Mouse (Mus musculus) liver, embryonic 11.5 days (tissue): ENCODE results near the gene Mfsd4b1. TPM values are rescaled to one million over a fixed set of nuclear protein-coding genes. Genes with fewer than 3 reads are reported as not detected.

ENCODE experiments used
- ATAC-seq: fragments of 200-750 bp; cut with Nextera tagmentation; replicated peaks from 2 replicates; pipeline ENCODE4 v1.8.0; 2017; ENCODE audit warnings: moderate number of reproducible peaks, mild to moderate bottlenecking, moderate TSS enrichment, moderate library complexity; ENCODE audit not compliant: low FRiP score
- DNase-seq: peaks from one replicate; pipeline ENCODE4 v3.0.0-alpha.2; 2017; ENCODE audit warnings: low spot score
- H3K27ac ChIP-seq: fragments of 300-500 bp; sonication (generic); 2 replicates; pipeline ENCODE4 v1.5.1; 2014; ENCODE audit warnings: mild to moderate bottlenecking, low read depth, low read length, control low read depth
- H3K27me3 ChIP-seq: fragments of 300-500 bp; sonication (generic); replicated peaks from 2 replicates; pipeline ENCODE4 v1.6.1; 2014; ENCODE audit warnings: low read length, mixed read lengths; ENCODE audit not compliant: control insufficient read depth, insufficient read depth
- H3K36me3 ChIP-seq: fragments of 300-500 bp; sonication (generic); 2 replicates; pipeline ENCODE4 v1.6.1; 2014; ENCODE audit warnings: mild to moderate bottlenecking, low read length, moderate library complexity, mixed read lengths; ENCODE audit not compliant: control insufficient read depth, insufficient read depth
- H3K4me1 ChIP-seq: fragments of 300-500 bp; sonication (generic); replicated peaks from 2 replicates; pipeline ENCODE4 v1.6.1; 2014; ENCODE audit warnings: low read length, mixed read lengths; ENCODE audit not compliant: control insufficient read depth, insufficient read depth
- H3K4me2 ChIP-seq: fragments of 300-500 bp; sonication (generic); 2 replicates; pipeline ENCODE4 v1.6.1; 2014; ENCODE audit warnings: mild to moderate bottlenecking, control low read depth, moderate library complexity
- H3K4me3 ChIP-seq: fragments of 300-500 bp; sonication (generic); 2 replicates; pipeline ENCODE4 v1.5.1; 2014; ENCODE audit warnings: low read depth, low read length, control low read depth
- H3K9ac ChIP-seq: fragments of 300-500 bp; sonication (generic); 2 replicates; pipeline ENCODE4 v1.6.1; 2014; ENCODE audit warnings: low read depth, low read length, control low read depth
- H3K9me3 ChIP-seq: fragments of 300-500 bp; sonication (generic); 2 replicates; pipeline ENCODE4 v1.6.1; 2016; ENCODE audit warnings: low read length, inconsistent platforms, mixed read lengths; ENCODE audit not compliant: control insufficient read depth
- WGBS: fragments of 180-500 bp; shearing (Covaris S2); extraction: QIAGEN DNeasy Blood & Tissue Kit; methylation state at CpG from one replicate; pipeline ENCODE4 v1.1.7; 2014; 5-methylcytosine and 5-hydroxymethylcytosine counted together
- polyA plus RNA-seq: library from polyadenylated mRNA; unstranded; fragments of >200 nt; fragmentation: Nextera tagmentation; extraction: Ambion mirVana; gene quantifications from 2 replicates; pipeline ENCODE4 v1.2.1, GENCODE M21; 2014

Gene Mfsd4b1
- polyA plus RNA-seq, 1 experiment from 2014 or later, result 0.34 TPM

DNA sequence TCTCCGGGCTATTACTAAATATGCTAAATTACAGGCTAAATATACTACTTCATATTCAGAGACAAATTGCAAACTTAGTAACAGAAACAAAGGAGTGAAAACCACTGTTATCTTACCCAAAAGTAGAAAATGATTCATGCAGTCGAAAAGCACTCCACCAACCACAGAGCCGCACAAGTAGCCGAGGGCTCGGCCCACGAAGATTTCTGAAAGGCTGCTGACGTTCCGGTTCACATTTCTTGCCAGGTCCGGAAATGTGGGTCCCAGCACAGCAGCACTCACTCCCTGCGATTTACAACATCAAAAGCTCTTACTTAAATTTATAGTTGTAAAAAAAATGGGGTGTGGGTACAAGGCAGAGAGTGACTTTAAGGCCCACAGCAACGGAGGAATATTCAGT lies 50.1 kb downstream of the Mfsd4b1 start:
- no peak for ATAC-seq
- 59% methylated on average over 11 of the region's 11 CpGs for WGBS

DNA sequence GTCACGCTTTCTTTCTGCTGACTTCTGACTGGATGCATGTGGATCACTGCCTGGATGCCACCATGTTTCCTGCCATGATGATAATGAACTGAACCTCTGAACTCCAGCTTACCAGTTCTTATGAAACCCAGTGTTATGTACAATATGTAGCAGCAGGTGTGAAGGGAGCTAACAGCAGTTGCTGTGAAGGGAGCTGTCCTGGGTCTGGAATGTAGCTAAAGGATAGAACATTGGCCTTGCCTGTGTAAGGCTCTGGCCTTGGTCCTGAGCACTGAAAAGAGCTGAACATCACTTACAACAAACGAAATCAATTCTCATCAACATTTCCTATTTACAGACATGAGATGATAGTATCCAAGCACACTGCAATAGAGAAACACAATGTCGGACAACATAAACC lies 57.6 kb downstream of the Mfsd4b1 start:
- no peaks in the 10 kb centered on the region for H3K4me1 ChIP-seq
- no peaks in the 10 kb centered on the region for H3K9me3 ChIP-seq
- DNase-seq (no peak), ATAC-seq (no peak)
- H3K9ac ChIP-seq, result no peak overlapping the region
- no peak overlapping the region for H3K4me3 ChIP-seq
- H3K27ac ChIP-seq, result no peak overlapping the region
- 71% methylated on average over 3 of the region's 3 CpGs for WGBS
- H3K4me2 ChIP-seq, result no peak overlapping the region
- H3K36me3 ChIP-seq, result no peaks in the 10 kb centered on the region
- no peaks in the 10 kb centered on the region for H3K27me3 ChIP-seq

More for the DNA sequence above, 50.1 kb downstream of the Mfsd4b1 start:
- H3K36me3 ChIP-seq, result no peaks in the 10 kb centered on the region
- DNase-seq, result no peak
- H3K4me2 ChIP-seq, result no peak overlapping the region
- H3K27me3 ChIP-seq, result no peaks in the 10 kb centered on the region
- H3K9ac ChIP-seq, result no peak overlapping the region
- H3K9me3 ChIP-seq, result peaks cover 7% of the 10 kb centered on the region
- no peaks in the 10 kb centered on the region for H3K4me1 ChIP-seq
- H3K4me3 ChIP-seq, result no peak overlapping the region
- no peak overlapping the region for H3K27ac ChIP-seq

DNA sequence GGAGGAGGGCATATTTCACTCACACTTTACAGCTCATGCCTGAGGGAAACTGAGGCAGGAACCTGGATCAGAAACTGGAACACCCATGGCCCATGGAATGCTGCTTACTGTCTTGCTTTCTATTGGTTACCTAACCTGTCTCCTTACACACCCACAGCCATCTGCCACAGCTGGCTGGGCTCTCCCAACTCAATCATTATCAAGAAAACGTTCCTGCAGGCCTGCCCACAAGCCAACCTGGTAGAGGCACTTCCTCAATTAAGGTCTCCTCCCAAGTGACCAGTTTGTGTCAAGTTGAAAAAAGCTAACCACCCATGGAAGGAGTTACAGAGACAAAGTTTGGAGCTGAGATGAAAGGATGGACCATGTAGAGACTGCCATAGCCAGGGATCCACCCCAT lies 63.2 kb downstream of the Mfsd4b1 start:
- Histone ChIP-seq H3K36me3 (no peaks in the 10 kb centered on the region), H3K4me2 (no peak overlapping the region), H3K9me3 (no peaks in the 10 kb centered on the region), H3K9ac (no peak overlapping the region), H3K4me3 (no peak overlapping the region), H3K27me3 (no peaks in the 10 kb centered on the region), H3K4me1 (peaks cover 2% of the 10 kb centered on the region; the same call in 1 of the 2 replicates), H3K27ac (no peak overlapping the region)
- DNase-seq (no peak), ATAC-seq (no peak)
- 29% methylated on average over 1 of the region's 1 CpGs for WGBS

DNA sequence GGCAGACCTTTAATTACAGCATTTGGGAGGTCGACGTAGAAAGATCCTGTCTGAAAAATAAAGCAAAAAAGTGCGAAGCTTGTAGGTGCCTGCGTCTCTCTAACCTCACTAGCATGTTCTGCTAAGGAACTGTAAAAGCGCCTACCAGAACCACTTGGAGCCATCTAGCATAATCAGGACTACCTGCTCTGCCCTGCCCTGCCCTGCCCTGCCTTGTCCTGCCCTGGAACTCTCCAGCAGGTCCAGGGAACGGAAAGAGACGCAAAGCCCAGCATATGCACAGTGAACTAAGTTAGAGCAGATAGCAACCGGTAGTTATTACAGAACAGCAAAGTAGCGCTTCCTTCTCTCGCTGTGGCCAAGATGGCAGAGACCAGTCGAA lies 64.6 kb downstream of the Mfsd4b1 start:
- no peak overlapping the region for H3K27ac ChIP-seq
- no peak overlapping the region for H3K9ac ChIP-seq
- ATAC-seq (peak; percentile 48), DNase-seq (no peak)
- H3K4me2 ChIP-seq, result peak overlapping the region; percentile 82
- peaks cover 2% of the 10 kb centered on the region; the same call in 1 of the 2 replicates for H3K4me1 ChIP-seq
- H3K9me3 ChIP-seq, result no peaks in the 10 kb centered on the region
- no peaks in the 10 kb centered on the region for H3K27me3 ChIP-seq
- WGBS, result 43% methylated on average over 11 of the region's 11 CpGs
- H3K36me3 ChIP-seq, result no peaks in the 10 kb centered on the region
- H3K4me3 ChIP-seq, result no peak overlapping the region

DNA sequence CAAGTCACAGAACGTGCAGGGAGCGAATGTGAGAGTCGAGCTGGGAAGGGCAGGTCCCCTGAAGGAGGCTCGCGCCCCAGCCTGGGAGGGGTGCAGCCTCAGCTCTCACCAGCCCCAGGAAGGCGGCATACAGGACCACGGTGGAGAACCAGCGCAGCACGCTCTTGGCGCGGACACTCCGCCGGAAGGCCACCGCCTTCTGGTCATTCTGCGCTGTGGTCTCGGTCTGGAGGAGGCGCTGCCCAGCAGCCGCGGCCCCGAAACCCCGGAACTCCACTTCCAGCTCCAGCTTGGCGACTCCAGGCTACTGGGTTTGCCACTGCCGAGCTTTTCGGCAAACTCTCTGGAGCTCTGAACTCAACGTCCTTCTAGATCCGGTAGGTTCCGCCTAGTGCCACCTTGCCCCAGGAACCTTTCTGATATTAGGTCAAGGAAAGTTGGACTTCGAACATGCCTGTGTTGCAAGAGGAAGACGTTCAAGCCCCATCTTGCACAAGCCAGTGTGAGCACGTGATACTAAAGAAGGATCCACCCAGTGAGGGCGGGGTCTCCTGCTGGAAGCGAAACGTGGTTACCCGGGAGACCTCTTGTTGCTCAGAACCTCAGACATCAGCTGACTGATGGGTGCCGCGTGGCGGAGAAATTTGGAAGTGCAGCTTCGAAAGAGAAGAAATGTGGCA lies 65.2 kb downstream of the Mfsd4b1 start, which contains the start of gene Mfsd4b3:
TSS of gene Mfsd4b3 (minus strand) at position 393 of the 680 bp plus-strand sequence.
- WGBS, result under 1% methylated on average over 38 of the region's 38 CpGs
- Histone ChIP-seq H3K27me3 (no peaks in the 10 kb centered on the region), H3K4me1 (peaks cover 2% of the 10 kb centered on the region; the same call in 1 of the 2 replicates), H3K9me3 (no peaks in the 10 kb centered on the region), H3K9ac (peak within 1 kb of the TSS; percentile 71), H3K4me2 (peak within 1 kb of the TSS; percentile 82), H3K27ac (peak within 1 kb of the TSS; percentile 72), H3K4me3 (peak within 1 kb of the TSS; percentile 52), H3K36me3 (no peaks in the 10 kb centered on the region)
- DNase-seq, result peak; percentile 91
- peak; percentile 97 for ATAC-seq

DNA sequence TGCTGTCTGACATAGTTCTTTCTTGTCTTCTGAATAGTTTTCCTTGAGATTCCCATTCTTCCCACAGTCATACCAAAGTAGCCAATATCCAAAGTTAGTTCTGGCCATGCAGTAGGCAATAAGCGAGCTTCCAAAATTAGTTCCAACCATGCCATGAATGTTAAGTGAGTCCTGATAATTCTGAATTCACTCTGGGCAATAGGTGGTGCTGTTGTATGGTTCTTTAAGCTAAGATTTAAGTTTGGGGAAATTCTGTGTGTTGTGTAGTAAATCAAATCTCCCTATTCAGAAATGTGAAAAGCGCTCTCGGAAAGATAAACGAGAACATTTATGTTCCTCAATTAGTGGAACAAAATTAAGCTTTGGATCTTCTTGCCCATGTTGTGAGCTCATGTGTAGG lies 66.8 kb downstream of the Mfsd4b1 start:
- DNase-seq (no peak), ATAC-seq (no peak)
- 68% methylated on average over 4 of the region's 4 CpGs for whole genome bisulfite sequencing
- no peak overlapping the region for H3K9ac ChIP-seq
- H3K4me3 ChIP-seq, result no peak overlapping the region
- H3K27ac ChIP-seq, result no peak overlapping the region
- no peak overlapping the region for H3K4me2 ChIP-seq
- no peaks in the 10 kb centered on the region for H3K27me3 ChIP-seq
- H3K4me1 ChIP-seq, result peaks cover 2% of the 10 kb centered on the region; the same call in 1 of the 2 replicates
- no peaks in the 10 kb centered on the region for H3K36me3 ChIP-seq
- H3K9me3 ChIP-seq, result no peaks in the 10 kb centered on the region

DNA sequence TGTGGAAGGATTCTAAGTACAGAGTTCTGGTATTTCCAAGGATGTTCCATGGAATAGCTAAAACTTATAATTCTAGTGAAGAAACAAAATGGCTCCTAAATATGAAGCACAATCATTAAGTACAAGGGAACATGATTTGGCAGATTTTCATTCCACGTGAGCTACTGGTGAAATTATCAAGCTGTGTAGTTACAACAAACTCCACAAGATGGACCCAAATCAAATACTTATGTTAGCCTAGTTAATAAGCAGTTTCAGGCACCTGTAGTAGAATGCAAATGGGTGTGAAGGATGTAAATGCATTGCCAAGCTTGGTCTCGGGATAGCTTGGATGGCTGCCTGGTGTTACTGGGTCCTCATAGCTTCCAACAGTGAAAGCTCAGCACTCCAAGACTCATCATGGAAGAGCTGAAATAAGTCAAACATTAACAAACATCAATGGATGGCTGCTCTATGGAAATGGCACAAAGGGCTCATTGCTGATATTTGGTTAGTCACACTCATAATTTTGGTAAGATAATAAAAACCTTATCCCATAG lies 68.7 kb downstream of the Mfsd4b1 start:
- no peak overlapping the region for H3K9ac ChIP-seq
- H3K4me1 ChIP-seq, result peaks cover 2% of the 10 kb centered on the region; the same call in 1 of the 2 replicates
- 65% methylated on average over 2 of the region's 2 CpGs for WGBS
- H3K27me3 ChIP-seq, result no peaks in the 10 kb centered on the region
- H3K4me2 ChIP-seq, result no peak overlapping the region
- no peaks in the 10 kb centered on the region for H3K9me3 ChIP-seq
- H3K4me3 ChIP-seq, result no peak overlapping the region
- ATAC-seq (no peak), DNase-seq (no peak)
- H3K27ac ChIP-seq, result no peak overlapping the region
- H3K36me3 ChIP-seq, result no peaks in the 10 kb centered on the region

DNA sequence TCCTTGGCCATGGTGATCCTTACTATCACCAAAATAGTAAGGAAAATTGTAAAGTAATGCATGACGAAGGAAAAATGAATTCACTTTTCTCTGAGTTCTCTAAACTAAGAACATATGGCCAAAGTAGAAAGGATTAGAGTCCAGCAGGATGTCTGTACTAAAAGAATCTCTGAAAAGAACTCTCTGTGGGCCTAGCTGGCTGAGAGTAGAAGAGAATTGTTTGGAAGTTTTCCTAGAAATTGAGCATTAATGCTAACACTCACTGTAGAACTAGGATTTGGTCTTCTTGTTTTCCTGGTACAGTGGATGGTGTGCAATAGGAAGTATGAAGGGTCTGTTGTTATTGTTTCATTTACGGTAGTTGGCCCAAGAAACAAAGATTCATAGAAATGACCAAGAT lies 69.9 kb downstream of the Mfsd4b1 start:
- no peak for DNase-seq
- H3K4me2 ChIP-seq, result no peak overlapping the region
- 0 out of 2 replicates have a peak, but pooled peaks cover 2% of the 10 kb centered on the region for H3K4me1 ChIP-seq
- no peak for ATAC-seq
- H3K36me3 ChIP-seq, result no peaks in the 10 kb centered on the region
- WGBS, result 78% methylated on average over 2 of the region's 2 CpGs
- no peak overlapping the region for H3K27ac ChIP-seq
- no peak overlapping the region for H3K9ac ChIP-seq
- H3K4me3 ChIP-seq, result no peak overlapping the region
- H3K27me3 ChIP-seq, result no peaks in the 10 kb centered on the region
- H3K9me3 ChIP-seq, result no peaks in the 10 kb centered on the region
